Mouse (Mus musculus): ENCODE measurements around the gene Hsf5. TPM values are rescaled to one million over a fixed set of nuclear protein-coding genes. Genes with fewer than 3 reads are reported as not detected.

The Hsf5 gene
- polyA plus RNA-seq, 1 experiment from 2014 or later, result 0.13 TPM

DNA sequence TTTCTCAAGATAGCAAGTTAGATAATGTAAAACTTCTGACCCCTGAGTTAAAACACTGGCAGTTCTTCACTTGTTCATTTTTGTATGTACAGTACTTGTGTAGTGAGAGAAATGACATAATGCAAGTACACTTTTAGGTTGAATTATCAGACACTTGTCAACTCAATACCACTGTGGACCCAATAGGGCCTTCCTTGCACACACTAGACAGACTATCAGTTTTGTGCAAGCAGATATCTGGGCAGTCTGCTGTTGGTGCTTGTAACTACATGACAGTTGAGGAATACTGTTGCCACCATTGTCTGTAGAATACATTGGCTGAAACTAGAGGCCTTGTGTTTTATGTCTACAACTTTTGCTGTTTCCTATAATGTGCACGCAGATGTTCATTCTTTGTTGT, 56.3 kb downstream of the Hsf5 start:
- Histone ChIP-seq H3K27me3 (replicated peaks) (0 out of 2 replicates have a peak, but pooled peaks cover 4% of the 10 kb centered on the region), H3K36me3 (no peaks in the 10 kb centered on the region), H3K9me3 (replicated peaks) (no peaks in the 10 kb centered on the region), H3K4me3 (no peak overlapping the region), H3K4me1 (replicated peaks) (no peaks in the 10 kb centered on the region), H3K4me2 (no peak overlapping the region), H3K9ac (no peak overlapping the region), H3K27ac (ENCODE audit: poor library complexity, severe bottlenecking) (no peak overlapping the region)
- ATAC-seq (ENCODE audit: insufficient number of reproducible peaks, low FRiP score), result no peak
- WGBS, result 81% methylated on average over 1 of the region's 1 CpGs

DNA sequence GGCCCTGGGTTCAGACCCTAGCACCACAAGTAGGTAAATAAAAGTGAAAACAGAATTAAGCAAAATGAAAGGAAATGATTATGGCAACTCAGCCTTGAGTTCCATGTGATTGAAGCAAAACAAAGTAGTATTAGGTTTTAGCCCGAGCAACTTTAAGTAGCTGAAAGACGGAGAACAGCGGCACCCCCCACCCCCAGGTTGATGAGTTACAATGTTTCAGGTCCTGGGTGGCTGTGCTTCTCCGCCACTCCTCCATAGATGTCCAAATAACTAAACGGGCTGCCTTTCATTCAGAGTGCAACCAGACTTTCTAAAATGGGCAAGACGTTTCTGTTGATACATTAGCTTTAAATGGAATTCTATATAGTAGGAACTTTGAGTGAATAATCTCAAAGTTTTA, 58.6 kb downstream of the Hsf5 start:
- H3K9me3 ChIP-seq (replicated peaks), result no peaks in the 10 kb centered on the region
- ATAC-seq (ENCODE audit: insufficient number of reproducible peaks, low FRiP score), result no peak
- no peaks in the 10 kb centered on the region for H3K36me3 ChIP-seq
- H3K27me3 ChIP-seq (replicated peaks), result 0 out of 2 replicates have a peak, but pooled peaks cover 4% of the 10 kb centered on the region
- H3K9ac ChIP-seq, result no peak overlapping the region
- H3K4me2 ChIP-seq, result no peak overlapping the region
- H3K4me3 ChIP-seq, result no peak overlapping the region
- WGBS, result 84% methylated on average over 6 of the region's 6 CpGs
- no peak overlapping the region for H3K27ac ChIP-seq (ENCODE audit: poor library complexity, severe bottlenecking)
- no peaks in the 10 kb centered on the region for H3K4me1 ChIP-seq (replicated peaks)

DNA sequence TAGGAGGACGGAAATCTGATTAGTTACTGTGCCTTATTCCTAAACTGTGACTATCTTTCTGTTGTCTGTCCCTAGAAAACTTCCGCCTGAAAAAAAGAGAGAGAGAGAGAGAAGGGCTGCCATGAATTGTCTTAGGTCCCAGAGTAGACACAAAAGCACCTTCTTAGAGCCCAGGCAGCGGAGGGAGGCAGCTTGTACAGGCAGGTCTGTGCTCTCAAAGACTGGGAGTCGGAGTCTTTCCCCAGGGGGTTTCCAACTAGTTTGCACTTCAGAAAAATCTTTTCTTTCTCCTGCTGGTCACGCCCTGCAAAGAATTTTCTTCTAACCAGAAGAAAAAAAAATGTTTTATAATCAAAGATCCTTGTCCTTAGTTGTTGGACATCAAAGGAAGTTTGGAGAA, 60.8 kb downstream of the Hsf5 start:
- Histone ChIP-seq H3K4me1 (replicated peaks) (peaks cover under 1% of the 10 kb centered on the region; the same call in 1 of the 2 replicates), H3K4me2 (no peak overlapping the region), H3K27ac (ENCODE audit: poor library complexity, severe bottlenecking) (no peak overlapping the region), H3K9ac (no peak overlapping the region), H3K9me3 (replicated peaks) (no peaks in the 10 kb centered on the region), H3K4me3 (no peak overlapping the region), H3K36me3 (no peaks in the 10 kb centered on the region), H3K27me3 (replicated peaks) (0 out of 2 replicates have a peak, but pooled peaks cover 8% of the 10 kb centered on the region)
- 64% methylated on average over 5 of the region's 5 CpGs for WGBS
- no peak for ATAC-seq (ENCODE audit: insufficient number of reproducible peaks, low FRiP score)

DNA sequence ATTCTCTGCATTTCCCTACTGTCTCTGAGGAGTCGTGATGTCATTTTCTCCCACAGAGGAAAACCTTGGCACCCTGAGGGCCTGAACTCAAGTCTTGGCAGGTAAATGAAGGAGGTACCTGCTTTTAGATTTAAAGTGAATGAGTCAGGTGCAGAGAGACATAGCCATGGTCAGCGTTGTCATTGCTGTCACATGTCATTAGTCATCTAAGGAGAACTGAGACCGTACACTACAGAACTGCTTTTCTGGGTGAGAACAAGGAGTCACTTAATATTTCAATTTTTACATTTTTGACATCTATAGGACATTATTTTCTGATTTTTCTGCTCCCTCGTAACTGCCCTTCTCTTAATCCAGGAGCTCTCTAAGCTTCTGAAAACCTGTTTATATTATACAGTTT, 61.6 kb downstream of the Hsf5 start:
- Histone ChIP-seq H3K4me2 (no peak overlapping the region), H3K27me3 (replicated peaks) (0 out of 2 replicates have a peak, but pooled peaks cover 8% of the 10 kb centered on the region), H3K36me3 (no peaks in the 10 kb centered on the region), H3K27ac (ENCODE audit: poor library complexity, severe bottlenecking) (no peak overlapping the region), H3K4me1 (replicated peaks) (peaks cover 7% of the 10 kb centered on the region), H3K4me3 (no peak overlapping the region), H3K9me3 (replicated peaks) (no peaks in the 10 kb centered on the region), H3K9ac (no peak overlapping the region)
- ATAC-seq (ENCODE audit: insufficient number of reproducible peaks, low FRiP score), result no peak
- 76% methylated on average over 4 of the region's 4 CpGs for WGBS

DNA sequence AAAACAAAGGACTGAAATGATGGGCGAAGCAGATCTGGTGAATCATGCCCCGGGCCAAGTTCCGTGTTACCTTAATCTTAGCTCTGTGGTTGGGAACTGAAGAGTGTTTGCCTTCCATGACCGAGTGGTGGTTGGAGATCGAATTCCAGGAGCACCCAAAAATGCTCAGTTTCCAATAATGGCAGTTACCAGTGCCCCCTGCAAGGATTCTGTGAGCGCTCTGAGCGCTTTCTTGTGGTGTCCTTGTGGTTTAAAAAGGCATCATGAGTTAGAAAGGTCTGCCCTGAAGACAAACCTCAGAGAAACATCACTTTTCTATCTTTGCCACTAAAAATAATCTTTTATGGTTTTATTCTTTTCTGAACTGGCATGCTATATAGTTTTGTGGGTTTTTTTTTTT, 62.0 kb downstream of the Hsf5 start:
- Histone ChIP-seq H3K36me3 (no peaks in the 10 kb centered on the region), H3K4me1 (replicated peaks) (peaks cover 7% of the 10 kb centered on the region), H3K27ac (ENCODE audit: poor library complexity, severe bottlenecking) (no peak overlapping the region), H3K27me3 (replicated peaks) (0 out of 2 replicates have a peak, but pooled peaks cover 8% of the 10 kb centered on the region), H3K4me2 (no peak overlapping the region), H3K9ac (no peak overlapping the region), H3K9me3 (replicated peaks) (no peaks in the 10 kb centered on the region), H3K4me3 (no peak overlapping the region)
- WGBS, result 86% methylated on average over 7 of the region's 7 CpGs
- ATAC-seq (ENCODE audit: insufficient number of reproducible peaks, low FRiP score), result no peak

DNA sequence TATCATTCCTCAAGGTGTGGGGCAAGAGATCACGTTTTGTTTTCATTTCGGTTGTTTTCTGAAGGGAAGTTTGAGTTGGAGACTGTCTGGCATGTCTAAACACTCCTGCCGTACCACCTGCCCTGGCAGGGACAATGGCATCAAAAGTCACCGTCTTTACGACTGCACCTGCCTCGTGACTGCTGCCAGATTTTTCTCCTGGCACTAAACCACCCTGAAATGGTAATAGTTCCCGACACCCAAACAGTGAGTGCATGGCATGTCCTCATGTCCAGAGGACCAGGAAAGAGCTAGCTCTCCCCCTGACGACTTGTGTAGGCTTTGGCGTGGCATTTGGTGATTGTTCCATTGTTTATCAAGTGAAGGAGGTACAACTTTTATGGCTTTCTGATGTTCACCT, 63.8 kb downstream of the Hsf5 start:
- Histone ChIP-seq H3K4me1 (replicated peaks) (peaks cover 7% of the 10 kb centered on the region), H3K9ac (no peak overlapping the region), H3K4me2 (no peak overlapping the region), H3K9me3 (replicated peaks) (no peaks in the 10 kb centered on the region), H3K36me3 (no peaks in the 10 kb centered on the region), H3K27ac (ENCODE audit: poor library complexity, severe bottlenecking) (no peak overlapping the region), H3K4me3 (no peak overlapping the region), H3K27me3 (replicated peaks) (0 out of 2 replicates have a peak, but pooled peaks cover 8% of the 10 kb centered on the region)
- ATAC-seq (ENCODE audit: insufficient number of reproducible peaks, low FRiP score), result no peak
- WGBS, result 80% methylated on average over 9 of the region's 9 CpGs

DNA sequence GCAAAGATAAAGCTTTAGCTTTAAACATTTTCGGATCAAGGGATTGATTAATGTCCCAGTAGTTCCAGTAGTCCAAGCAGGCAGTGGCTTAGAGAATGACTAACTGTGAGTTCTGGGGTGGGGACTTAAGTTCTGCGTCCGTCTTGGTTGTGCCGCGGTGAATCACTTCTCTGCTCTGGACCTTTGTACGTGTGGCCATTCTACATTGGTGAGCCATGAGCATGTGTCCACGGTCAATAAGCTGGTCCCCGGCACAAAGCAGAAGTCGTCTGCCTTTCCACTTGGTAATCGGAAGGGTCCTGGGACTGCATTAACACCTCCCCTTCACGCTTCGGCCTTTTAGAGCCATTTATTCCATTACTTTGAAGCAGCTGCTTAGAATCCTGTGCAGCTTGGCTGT, 65.1 kb downstream of the Hsf5 start:
- no peak overlapping the region for H3K27ac ChIP-seq (ENCODE audit: poor library complexity, severe bottlenecking)
- no peak overlapping the region for H3K4me2 ChIP-seq
- no peaks in the 10 kb centered on the region for H3K36me3 ChIP-seq
- H3K4me1 ChIP-seq (replicated peaks), result peaks cover 14% of the 10 kb centered on the region
- 0 out of 2 replicates have a peak, but pooled peaks cover 5% of the 10 kb centered on the region for H3K27me3 ChIP-seq (replicated peaks)
- ATAC-seq (ENCODE audit: insufficient number of reproducible peaks, low FRiP score), result no peak
- no peaks in the 10 kb centered on the region for H3K9me3 ChIP-seq (replicated peaks)
- H3K9ac ChIP-seq, result no peak overlapping the region
- no peak overlapping the region for H3K4me3 ChIP-seq
- WGBS, result 82% methylated on average over 12 of the region's 12 CpGs

DNA sequence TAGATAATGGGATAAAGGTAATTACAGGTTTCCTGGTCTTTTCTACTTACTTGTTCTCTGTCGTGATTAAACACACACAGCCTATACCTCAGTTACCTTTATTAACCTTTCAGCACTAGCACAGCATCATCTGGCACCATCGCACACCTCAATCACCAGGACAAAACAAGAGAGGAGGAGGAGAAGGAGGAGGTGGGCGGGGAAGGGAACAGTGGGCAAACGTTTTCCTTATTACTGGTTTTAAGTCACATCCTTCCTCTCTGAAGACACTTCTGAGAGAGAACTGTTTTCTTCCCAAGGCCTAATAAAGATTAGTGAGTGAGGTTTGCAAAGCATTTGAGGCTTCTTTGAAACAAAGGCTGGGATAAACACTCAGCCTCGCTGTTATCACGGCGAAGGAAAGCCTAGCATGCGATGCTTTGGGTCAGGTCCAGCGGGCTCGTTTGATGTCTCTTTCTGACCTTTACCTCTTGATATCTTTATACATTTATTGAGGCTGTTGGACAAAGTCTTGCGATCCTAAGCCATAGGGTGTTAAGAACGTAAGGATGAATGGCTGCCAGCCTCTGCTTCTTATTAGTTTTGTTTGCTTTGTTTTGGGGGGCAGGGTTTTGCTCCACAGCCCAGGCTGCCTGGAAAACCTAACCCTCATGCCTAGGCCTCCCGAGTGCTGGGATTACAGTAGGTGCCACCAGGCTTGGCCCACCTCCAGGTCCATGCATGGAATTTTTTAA, 66.0 kb downstream of the Hsf5 start:
- H3K4me2 ChIP-seq, result no peak overlapping the region
- no peaks in the 10 kb centered on the region for H3K9me3 ChIP-seq (replicated peaks)
- no peak overlapping the region for H3K27ac ChIP-seq (ENCODE audit: poor library complexity, severe bottlenecking)
- 0 out of 2 replicates have a peak, but pooled peaks cover 4% of the 10 kb centered on the region for H3K27me3 ChIP-seq (replicated peaks)
- H3K36me3 ChIP-seq, result no peaks in the 10 kb centered on the region
- ATAC-seq (ENCODE audit: insufficient number of reproducible peaks, low FRiP score), result no peak
- H3K4me3 ChIP-seq, result no peak overlapping the region
- WGBS, result 45% methylated on average over 13 of the region's 13 CpGs
- H3K4me1 ChIP-seq (replicated peaks), result peaks cover 22% of the 10 kb centered on the region
- peak overlapping the region; percentile 12; the same call in 1 of the 2 replicates for H3K9ac ChIP-seq

DNA sequence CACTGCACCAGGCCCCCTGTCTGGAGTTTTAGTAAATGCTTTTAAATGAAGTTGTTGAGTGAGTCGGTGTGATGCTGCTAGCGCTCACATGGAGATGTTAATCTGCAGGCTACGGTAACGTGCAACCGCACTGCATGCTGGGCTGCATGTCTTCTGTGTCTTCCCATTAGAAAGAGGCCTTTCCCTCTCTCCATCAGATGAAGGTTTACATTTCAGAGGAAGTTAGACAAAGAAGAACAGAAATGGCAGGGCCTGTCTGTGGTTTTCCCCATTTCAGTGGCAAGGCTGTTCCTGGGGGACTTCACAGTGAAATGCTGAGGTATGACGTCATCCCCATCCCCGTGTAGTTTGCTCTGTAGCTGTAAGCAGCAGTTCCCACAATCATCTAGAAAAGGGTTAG, 69.4 kb downstream of the Hsf5 start:
- Histone ChIP-seq H3K4me3 (no peak overlapping the region), H3K9me3 (replicated peaks) (no peaks in the 10 kb centered on the region), H3K27me3 (replicated peaks) (0 out of 2 replicates have a peak, but pooled peaks cover 4% of the 10 kb centered on the region), H3K4me1 (replicated peaks) (peaks cover 49% of the 10 kb centered on the region), H3K4me2 (no peak overlapping the region), H3K9ac (no peak overlapping the region), H3K27ac (ENCODE audit: poor library complexity, severe bottlenecking) (no peak overlapping the region), H3K36me3 (no peaks in the 10 kb centered on the region)
- 62% methylated on average over 7 of the region's 7 CpGs for WGBS
- no peak for ATAC-seq (ENCODE audit: insufficient number of reproducible peaks, low FRiP score)

DNA sequence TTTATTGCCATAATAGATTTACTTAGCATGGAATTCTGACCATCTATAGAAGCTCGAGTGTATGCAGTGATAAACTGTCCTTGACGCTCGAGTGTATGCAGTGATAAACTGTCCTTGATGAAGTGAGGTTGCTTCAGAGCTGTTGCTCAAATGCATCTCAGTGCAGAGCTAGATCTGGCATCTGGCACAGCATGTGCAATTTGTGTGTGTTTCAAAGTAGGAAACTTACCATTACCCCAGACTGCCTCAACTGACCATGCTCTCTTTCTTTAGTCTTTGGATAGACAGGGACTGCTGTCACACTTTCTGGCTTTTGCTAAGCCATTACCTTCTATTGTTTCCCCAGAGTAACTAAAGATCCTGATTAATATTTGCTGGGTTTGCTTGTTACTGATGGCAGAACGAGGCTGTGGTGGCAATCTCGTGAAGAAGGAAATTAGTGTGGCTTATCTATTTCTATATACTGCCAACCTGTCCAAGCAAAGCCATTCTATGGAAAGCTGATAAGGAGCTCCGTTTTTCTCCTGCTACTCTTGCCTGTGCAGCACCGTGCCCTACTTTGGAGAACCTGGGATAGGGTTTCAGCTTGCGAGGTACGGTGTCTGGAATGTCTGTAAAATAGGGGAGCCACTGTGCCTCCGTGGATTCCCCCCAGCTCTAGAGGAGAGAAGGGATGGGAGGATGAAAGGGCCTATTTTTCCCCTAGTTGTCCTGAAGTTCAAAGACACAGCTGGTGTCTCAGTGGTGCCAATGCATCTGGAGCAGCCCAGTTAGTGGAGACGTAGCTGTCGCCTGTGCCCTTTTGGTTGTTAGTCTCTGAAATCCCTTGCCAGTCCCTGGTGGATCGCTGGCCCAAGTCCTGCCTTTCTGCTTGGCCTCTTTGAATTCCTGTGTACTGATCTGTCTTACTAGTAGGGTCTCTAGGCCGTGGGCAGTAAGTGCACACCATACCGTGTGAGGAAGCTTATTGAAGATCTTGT, 70.6 kb downstream of the Hsf5 start:
- H3K4me2 ChIP-seq, result no peak overlapping the region
- H3K36me3 ChIP-seq, result no peaks in the 10 kb centered on the region
- no peak overlapping the region for H3K9ac ChIP-seq
- no peak overlapping the region for H3K4me3 ChIP-seq
- 48% methylated on average over 15 of the region's 15 CpGs for WGBS
- H3K9me3 ChIP-seq (replicated peaks), result no peaks in the 10 kb centered on the region
- H3K4me1 ChIP-seq (replicated peaks), result peaks cover 49% of the 10 kb centered on the region
- no peaks in the 10 kb centered on the region for H3K27me3 ChIP-seq (replicated peaks)
- no peak overlapping the region for H3K27ac ChIP-seq (ENCODE audit: poor library complexity, severe bottlenecking)
- ATAC-seq (ENCODE audit: insufficient number of reproducible peaks, low FRiP score), result no peak
